Mouse (Mus musculus) megakaryocyte, embryonic 14.5 days (primary cell): Measurements from ENCODE around the gene Kcnip1. TPM values are rescaled to one million over a fixed set of nuclear protein-coding genes. Genes with fewer than 3 reads are reported as not detected.

Experiments
- H3K27me3 ChIP-seq: replicated peaks from 2 replicates; pipeline ENCODE3; 2012; ENCODE audit warnings: inconsistent platforms
- H3K36me3 ChIP-seq: replicated peaks from 2 replicates; pipeline ENCODE3; 2012; ENCODE audit warnings: low read length, inconsistent platforms, mixed read lengths
- H3K4me1 ChIP-seq: 2 replicates; pipeline ENCODE4 v1.6.1; 2012; ENCODE audit warnings: inconsistent platforms
- H3K4me3 ChIP-seq: replicated peaks from 2 replicates; pipeline ENCODE3; 2012; ENCODE audit warnings: moderate library complexity, mild to moderate bottlenecking, inconsistent platforms
- H3K9me3 ChIP-seq: 2 replicates; pipeline ENCODE4 v1.6.1; 2012; ENCODE audit warnings: inconsistent platforms
- FLI1 ChIP-seq: IDR thresholded peaks from 2 replicates; pipeline ENCODE4 v1.6.1; 2012; ENCODE audit warnings: low read length, inconsistent platforms, mixed read lengths
- GATA1 ChIP-seq: IDR thresholded peaks from 3 replicates; pipeline ENCODE4 v1.6.1; 2012; ENCODE audit warnings: mixed read lengths, low read length, inconsistent platforms, borderline replicate concordance
- polyA plus RNA-seq: library from polyadenylated mRNA; stranded (reverse); fragments of >175 nt; gene quantifications from 2 replicates; pipeline ENCODE4 v1.2.3, GENCODE M21; 2012; ENCODE audit warnings: low replicate concordance; ENCODE audit not compliant: insufficient read depth

Gene Kcnip1
- polyA plus RNA-seq, 1 experiment = not detected

- Histone ChIP-seq H3K27me3 (peaks cover 10% of the 10 kb centered on the region), H3K4me1 (no peaks in the 10 kb centered on the region), H3K9me3 (no peaks in the 10 kb centered on the region), H3K36me3 (no peaks in the 10 kb centered on the region), H3K4me3 (no peak overlapping the region)
- TF ChIP-seq FLI1 = no peak
Observed at GRCm38 (mm10) chr11:33732358-33732757, 260.6 kb downstream of the Kcnip1 start.

GRCm38 (mm10) chr11:33721297-33721696 lies 271.7 kb downstream of the Kcnip1 start:
- H3K36me3 ChIP-seq = no peaks in the 10 kb centered on the region
- H3K4me3 ChIP-seq = no peak overlapping the region
- TF ChIP-seq GATA1 (no peak), FLI1 (no peak)
- H3K4me1 ChIP-seq = no peaks in the 10 kb centered on the region; the same call in 1 of the 2 replicates
- peaks cover 18% of the 10 kb centered on the region for H3K9me3 ChIP-seq
- peaks cover 7% of the 10 kb centered on the region for H3K27me3 ChIP-seq

GRCm38 (mm10) chr11:33706777-33707176 lies 286.2 kb downstream of the Kcnip1 start:
- TF ChIP-seq GATA1 = no peak
- H3K27me3 ChIP-seq = peaks cover 2% of the 10 kb centered on the region
- H3K36me3 ChIP-seq = no peaks in the 10 kb centered on the region
- peaks cover under 1% of the 10 kb centered on the region; the same call in 1 of the 2 replicates for H3K4me1 ChIP-seq
- no peak overlapping the region for H3K4me3 ChIP-seq
- H3K9me3 ChIP-seq = no peaks in the 10 kb centered on the region

- no peak for TF ChIP-seq FLI1
- TF ChIP-seq GATA1 = no peak
- Histone ChIP-seq H3K4me3 (no peak overlapping the region), H3K27me3 (peaks cover 2% of the 10 kb centered on the region), H3K36me3 (no peaks in the 10 kb centered on the region), H3K4me1 (no peaks in the 10 kb centered on the region), H3K9me3 (no peaks in the 10 kb centered on the region)
Observed at GRCm38 (mm10) chr11:33701958-33702459, 290.9 kb downstream of the Kcnip1 start.

GRCm38 (mm10) chr11:33701236-33701957 lies 291.6 kb downstream of the Kcnip1 start:
- no peak for TF ChIP-seq FLI1
- no peak for TF ChIP-seq GATA1
- H3K36me3 ChIP-seq = no peaks in the 10 kb centered on the region
- H3K9me3 ChIP-seq = no peaks in the 10 kb centered on the region

GRCm38 (mm10) chr11:33700725-33701124 lies 292.2 kb downstream of the Kcnip1 start:
- Histone ChIP-seq H3K4me3 (no peak overlapping the region), H3K27me3 (peaks cover 2% of the 10 kb centered on the region), H3K36me3 (no peaks in the 10 kb centered on the region), H3K4me1 (no peaks in the 10 kb centered on the region), H3K9me3 (no peaks in the 10 kb centered on the region)
- TF ChIP-seq GATA1 = no peak
- no peak for TF ChIP-seq FLI1

More at GRCm38 (mm10) chr11:33701236-33701957, 291.6 kb downstream of the Kcnip1 start:
- Histone ChIP-seq H3K4me1 (no peaks in the 10 kb centered on the region), H3K4me3 (no peak overlapping the region), H3K27me3 (peaks cover 2% of the 10 kb centered on the region)

GRCm38 (mm10) chr11:33690181-33690580 lies 302.8 kb downstream of the Kcnip1 start:
- Histone ChIP-seq H3K27me3 (no peaks in the 10 kb centered on the region), H3K4me1 (no peaks in the 10 kb centered on the region), H3K4me3 (no peak overlapping the region), H3K9me3 (no peaks in the 10 kb centered on the region), H3K36me3 (no peaks in the 10 kb centered on the region)
- TF ChIP-seq GATA1 = no peak
- no peak for TF ChIP-seq FLI1

- Histone ChIP-seq H3K36me3 (no peaks in the 10 kb centered on the region), H3K9me3 (no peaks in the 10 kb centered on the region), H3K4me3 (no peak overlapping the region), H3K4me1 (no peaks in the 10 kb centered on the region), H3K27me3 (no peaks in the 10 kb centered on the region)
- no peak for TF ChIP-seq GATA1
- no peak for TF ChIP-seq FLI1
Observed at GRCm38 (mm10) chr11:33685904-33686303, 307.0 kb downstream of the Kcnip1 start.

GRCm38 (mm10) chr11:33680151-33680550 lies 312.8 kb downstream of the Kcnip1 start:
- Histone ChIP-seq H3K9me3 (no peaks in the 10 kb centered on the region), H3K4me3 (no peak overlapping the region), H3K36me3 (no peaks in the 10 kb centered on the region), H3K27me3 (peaks cover 6% of the 10 kb centered on the region), H3K4me1 (peaks cover 5% of the 10 kb centered on the region; the same call in 1 of the 2 replicates)
- TF ChIP-seq GATA1 (no peak), FLI1 (no peak)

- no peak overlapping the region for H3K4me3 ChIP-seq
- no peaks in the 10 kb centered on the region for H3K36me3 ChIP-seq
- 0 out of 2 replicates have a peak, but pooled peaks cover 3% of the 10 kb centered on the region for H3K4me1 ChIP-seq
- no peaks in the 10 kb centered on the region for H3K9me3 ChIP-seq
- TF ChIP-seq GATA1 = no peak
- no peak for TF ChIP-seq FLI1
- no peaks in the 10 kb centered on the region for H3K27me3 ChIP-seq
Observed at GRCm38 (mm10) chr11:33670105-33670965, 322.6 kb downstream of the Kcnip1 start.
